Mouse (Mus musculus) colon, adult 2 months (tissue): ENCODE data around the gene Cpa4. TPM values are rescaled to one million over a fixed set of nuclear protein-coding genes. Genes with fewer than 3 reads are reported as not detected.

Experiments
- polyA plus RNA-seq: library from polyadenylated mRNA; depleted of rRNA; stranded (reverse); fragments of >200 nt; gene quantifications from 2 replicates; pipeline ENCODE4 v1.2.3, GENCODE M21; 2012; rRNA removed

Cpa4 gene
- 0.05 TPM in 1 of 2 replicates, not detected in the other for polyA plus RNA-seq

DNA sequence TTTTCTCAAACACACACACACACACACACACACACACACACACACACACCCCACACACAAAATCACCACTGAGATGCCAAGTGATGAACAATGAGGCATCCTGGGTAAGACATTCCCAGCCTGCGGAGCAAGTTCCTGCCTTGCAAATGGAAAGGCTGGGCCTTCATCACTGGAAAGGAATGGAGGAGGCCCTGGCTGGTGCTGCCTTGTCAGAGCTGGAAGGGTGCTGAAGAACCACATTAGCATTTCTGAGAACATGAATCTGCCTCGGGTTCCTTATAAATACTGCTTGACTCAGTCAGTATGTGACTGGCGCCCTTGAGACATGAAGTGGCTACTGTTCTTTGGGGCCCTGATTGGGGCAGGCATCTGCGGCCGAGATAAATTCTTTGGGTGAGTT is at the start of gene Cpa4:
Gene Cpa4, plus strand, starts transcription at position 301 of the 400 bp plus-strand sequence.

DNA sequence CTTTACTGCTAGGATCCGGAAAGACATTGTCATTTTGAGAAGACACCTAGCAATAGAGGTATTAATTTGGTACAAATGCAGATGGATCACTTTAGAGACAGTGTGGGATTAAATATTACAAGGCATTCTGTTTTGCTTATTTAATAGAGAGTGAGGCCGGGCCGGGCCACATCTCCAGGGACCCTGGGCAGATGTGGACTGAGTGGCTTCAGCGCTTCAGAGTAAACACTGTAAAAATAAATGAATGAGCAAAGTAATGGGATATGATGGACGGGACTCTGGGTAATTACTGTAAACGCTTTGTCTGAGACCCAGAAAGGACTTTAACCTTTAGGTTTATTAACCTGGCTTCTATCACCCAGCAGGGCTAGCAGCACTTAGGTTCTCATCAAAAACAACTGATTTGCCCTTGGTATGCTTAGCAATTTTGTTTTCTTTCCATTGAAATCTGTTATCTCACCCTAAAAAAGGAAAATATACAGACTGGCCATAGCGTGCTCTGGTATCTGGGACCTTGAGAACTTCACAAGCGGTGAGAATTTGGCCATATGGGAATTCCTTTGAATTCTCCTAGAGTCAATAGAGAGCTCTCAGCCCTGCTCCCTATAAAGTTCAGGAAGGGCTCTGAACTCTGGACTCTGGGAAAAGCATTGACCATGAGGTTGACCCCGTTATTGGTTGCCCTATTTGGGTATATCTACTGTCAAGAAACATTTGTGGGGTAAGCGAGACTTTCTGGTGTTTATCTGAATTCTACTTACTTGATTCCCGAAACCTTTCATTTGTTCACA is 27.0 kb upstream of the Cpa4 start, which contains the start of gene Cpa2:
Gene Cpa2, plus strand, starts transcription at position 574 of the 791 bp plus-strand sequence.

DNA sequence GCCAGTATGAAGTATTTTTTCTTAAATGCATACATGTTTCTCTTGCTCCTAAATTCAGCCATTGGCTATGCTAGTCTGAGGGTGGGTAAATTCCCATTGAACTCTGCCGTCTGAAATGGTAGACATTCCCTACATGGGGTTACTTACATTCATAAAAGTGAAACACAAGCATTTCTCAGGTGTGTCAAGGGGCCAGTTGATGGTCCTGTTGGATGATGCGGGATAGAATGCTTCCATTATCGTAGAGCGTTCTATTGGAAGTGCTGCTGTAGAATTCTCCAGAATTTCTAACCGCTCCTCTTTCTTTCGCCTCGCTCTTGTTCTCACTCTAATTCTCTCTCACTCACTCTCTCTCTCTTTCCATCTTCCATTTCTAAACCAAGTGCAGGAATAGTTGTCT is 42.5 kb downstream of the Cpa4 start, which contains the start of gene Cpa5:
Gene Cpa5, plus strand, starts transcription at position 301 of the 400 bp plus-strand sequence.

DNA sequence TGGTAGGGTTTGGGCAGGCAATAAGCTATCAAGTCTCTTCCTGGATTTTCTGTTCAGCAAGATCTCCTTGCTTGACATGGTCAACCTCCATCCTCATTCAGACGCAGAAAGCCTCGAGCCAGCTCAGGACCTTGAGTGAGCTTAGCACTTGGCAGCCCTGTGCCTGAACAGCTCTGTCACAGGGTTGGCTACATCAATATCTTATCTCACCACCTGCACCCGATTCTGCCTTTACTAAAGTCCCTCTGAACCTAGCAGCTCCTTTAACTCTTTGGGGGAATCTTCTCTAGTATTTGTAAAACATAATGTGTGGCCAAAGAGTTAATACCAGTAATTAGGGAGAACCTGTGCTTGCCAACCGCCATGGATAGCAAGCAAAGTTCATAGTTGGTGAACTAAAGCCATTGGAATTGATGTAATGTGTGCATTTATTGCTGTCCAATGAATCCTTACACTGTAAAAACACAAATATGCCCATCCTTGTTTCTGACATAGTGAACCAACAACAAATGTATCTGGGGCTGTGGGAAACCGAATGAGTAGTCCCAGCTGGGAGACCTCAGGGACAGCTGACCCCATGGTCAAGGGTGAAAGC is 70.6 kb downstream of the Cpa4 start, which contains the start of gene Cpa1:
Gene Cpa1, plus strand, starts transcription at position 545 of the 595 bp plus-strand sequence.

Other genes starting within 250 kb of the Cpa4 start
- gene Zc3hc1, start 177.3 kb upstream of the Cpa4 start, polyA plus RNA-seq, result 5.5 and 8.5 TPM in 2 replicates
- 13.1 and 14.3 TPM in 2 replicates for gene Klhdc10, start 166.5 kb upstream of the Cpa4 start, polyA plus RNA-seq
- gene Tmem209, start 58.6 kb upstream of the Cpa4 start, polyA plus RNA-seq, result 20.8 and 23.2 TPM in 2 replicates
- not detected in 2 replicates for gene Ssmem1, start 58.5 kb upstream of the Cpa4 start, polyA plus RNA-seq
- 1.7 and 79.8 TPM in 2 replicates for gene Cpa2, start 26.8 kb upstream of the Cpa4 start, polyA plus RNA-seq
- gene Cpa5, start 42.6 kb downstream of the Cpa4 start, polyA plus RNA-seq, result not detected in 2 replicates
- gene Cpa1, start 70.8 kb downstream of the Cpa4 start, polyA plus RNA-seq, result 0.84 and 879 TPM in 2 replicates
- 2.0 and 2.4 TPM in 2 replicates for gene Cep41, start 125.4 kb downstream of the Cpa4 start, polyA plus RNA-seq
- 24.3 and 35.4 TPM in 2 replicates for gene Mest, start 155.2 kb downstream of the Cpa4 start, polyA plus RNA-seq